Mouse (Mus musculus) myocyte (in vitro differentiated cells): ENCODE measurements around the gene Itga3.

Experiments
- POLR2A ChIP-seq: IDR thresholded peaks from one replicate; pipeline ENCODE4 v1.6.1; 2011; ENCODE audit warnings: low read depth, mild to moderate bottlenecking, control low read depth, moderate library complexity; ENCODE audit not compliant: insufficient read length
- POLR2AphosphoS2 ChIP-seq: IDR thresholded peaks from one replicate; pipeline ENCODE4 v1.6.1; 2011; ENCODE audit warnings: low read depth, control low read depth; ENCODE audit not compliant: insufficient read length

- no peak for TF ChIP-seq POLR2AphosphoS2
- TF ChIP-seq POLR2A: no peak
Observed at GRCm38 (mm10) chr11:94994947-94995772, 81.4 kb downstream of the Itga3 start.
